Mouse (Mus musculus) adrenal gland, postnatal 25 days (tissue): Measurements from ENCODE around the gene Tmem41a. TPM values are rescaled to one million over a fixed set of nuclear protein-coding genes. Genes with fewer than 3 reads are reported as not detected.
"Not testable (repeated sequence)": the region's sequence is repeated elsewhere in the genome, so short reads cannot be mapped to it uniquely, and the experiment has no call there.

Experiments
- DNase-seq: peaks from one replicate; pipeline ENCODE4 v3.0.0; 2021; ENCODE audit warnings: mixed read lengths
- long read RNA-seq: library from polyadenylated mRNA; stranded (forward); transcript quantifications from one replicate; pipeline ENCODE4 v2.0.0, GENCODE M21; 2021
- total RNA-seq: library from RNA; stranded (reverse); gene quantifications from 2 replicates; pipeline ENCODE4 v1.2.3, GENCODE M21; 2021

Tmem41a gene
- total RNA-seq: 16.6 and 26.6 TPM in 2 replicates
- long read RNA-seq, transcript Tmem41a-201 (5 exons, 1,360 nt): major isoform, 12 of 17 reads
- long read RNA-seq, partial matches to known transcripts: 2 of 17 reads
- long read RNA-seq, other reads (novel, unspliced or antisense): 2 of 17 reads

DNA sequence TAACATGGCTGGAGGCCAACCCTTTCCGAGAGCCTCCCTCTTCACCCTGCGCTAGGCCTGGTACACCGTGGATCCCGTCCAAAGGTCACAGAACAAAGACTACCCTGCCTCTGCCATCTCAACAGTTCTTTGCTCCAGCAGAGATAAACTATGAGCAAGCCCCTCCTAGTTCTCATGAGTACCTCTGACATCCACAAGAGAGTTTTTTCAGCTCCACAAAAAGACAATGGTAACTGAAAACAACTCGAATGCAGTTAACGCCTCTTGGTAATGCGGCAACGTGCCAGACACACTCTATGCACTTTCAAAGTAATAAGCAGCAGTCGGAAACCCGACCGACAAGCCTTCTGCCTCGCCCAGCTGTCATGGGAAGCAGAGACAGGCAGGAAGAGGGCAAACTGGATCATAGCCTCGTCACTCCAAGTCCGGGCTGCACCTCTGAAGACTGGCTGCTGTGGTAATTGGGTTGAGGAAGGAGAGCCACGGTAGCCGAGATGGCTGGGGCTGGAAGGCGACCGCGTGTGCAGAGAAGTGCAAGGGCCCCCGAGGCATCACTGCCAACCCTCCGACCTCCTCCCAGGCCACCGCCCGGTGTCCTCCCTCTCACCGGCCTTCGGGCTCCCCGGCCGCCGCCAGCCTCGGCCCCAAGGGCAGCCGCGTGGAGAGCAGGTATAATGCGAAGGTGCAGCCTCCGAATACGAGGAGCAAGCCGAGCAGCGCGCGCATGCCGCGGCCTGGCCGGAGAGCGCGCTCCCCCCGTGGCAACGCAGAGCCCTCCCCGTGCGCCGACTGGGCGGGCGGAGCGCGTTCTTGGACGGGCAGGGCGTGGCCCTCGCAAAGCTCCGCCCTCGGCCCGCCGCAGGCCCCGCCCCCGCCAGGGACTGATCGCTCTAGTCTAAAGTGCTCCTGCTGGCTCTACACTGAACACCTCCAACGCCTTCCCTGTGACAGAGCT lies at the start of gene Tmem41a:
Gene Tmem41a, minus strand, starts transcription at position 792 of the 955 bp plus-strand sequence.
- peak; percentile 94 for DNase-seq

DNA sequence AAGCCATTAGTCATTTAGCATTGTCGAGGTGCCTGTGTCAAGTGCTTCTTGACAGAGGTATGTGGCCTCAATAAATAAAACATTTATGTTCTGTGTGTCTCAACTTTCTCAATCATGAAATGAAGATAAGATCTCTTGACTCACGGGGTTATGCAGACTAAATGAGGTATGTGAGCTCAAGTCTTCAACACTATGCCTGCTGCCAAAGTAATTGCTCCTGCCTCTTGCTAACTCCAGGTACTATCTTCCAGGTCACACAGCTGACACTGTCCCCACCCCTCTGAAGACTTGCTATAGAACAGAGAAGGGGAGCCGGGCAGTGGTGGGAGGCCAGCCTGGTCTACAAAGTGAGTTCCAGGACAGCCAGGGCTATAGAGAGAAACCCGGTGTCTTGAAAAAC lies 49.0 kb upstream of the Tmem41a start:
- DNase-seq: no peak

DNA sequence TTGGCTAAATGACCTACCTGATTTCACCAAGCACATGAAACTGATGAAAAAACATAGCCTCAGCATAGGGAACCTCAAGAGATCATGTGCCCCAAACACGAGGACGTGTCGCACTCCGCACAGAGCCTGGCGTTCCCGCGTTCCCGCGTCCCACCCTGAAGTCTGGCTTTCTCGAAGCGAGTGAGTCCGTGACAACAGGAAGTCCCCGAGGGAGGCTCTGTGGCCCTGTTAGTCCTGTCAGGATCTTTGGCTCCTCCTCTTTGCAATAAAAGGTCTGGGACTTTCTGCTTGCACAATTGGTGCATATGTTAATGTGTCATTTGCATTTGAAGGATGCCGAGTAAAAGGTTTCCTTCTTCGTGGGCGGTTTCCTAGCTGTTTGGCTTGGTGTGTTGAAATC lies 48.0 kb upstream of the Tmem41a start, which contains the start of gene Liph:
Gene Liph, minus strand, starts transcription at position 360 of the 400 bp plus-strand sequence.
- DNase-seq: peak; percentile 9

- no peak for DNase-seq
Observed at GRCm38 (mm10) chr16:21991774-21992173, 44.4 kb upstream of the Tmem41a start.

DNA sequence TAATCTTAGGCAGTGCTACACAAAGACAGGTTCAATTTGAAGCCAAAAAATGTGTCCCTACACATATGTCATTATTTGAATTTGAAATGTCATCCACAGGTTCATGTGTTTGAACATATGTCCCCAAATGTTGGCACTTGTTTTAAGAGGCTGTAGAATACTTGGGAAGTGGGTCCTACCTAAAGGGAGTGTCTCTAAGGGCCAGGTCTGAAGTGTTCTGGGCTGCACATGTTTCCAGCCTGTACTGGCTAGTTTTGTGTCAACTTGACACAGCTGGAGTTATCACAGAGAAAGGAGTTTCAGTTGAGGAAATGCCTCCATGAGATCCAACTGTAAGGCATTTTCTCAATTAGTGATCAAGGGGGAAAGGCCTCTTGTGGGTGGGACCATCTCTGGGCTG lies 43.5 kb upstream of the Tmem41a start:
- not testable (repeated sequence) for DNase-seq

DNA sequence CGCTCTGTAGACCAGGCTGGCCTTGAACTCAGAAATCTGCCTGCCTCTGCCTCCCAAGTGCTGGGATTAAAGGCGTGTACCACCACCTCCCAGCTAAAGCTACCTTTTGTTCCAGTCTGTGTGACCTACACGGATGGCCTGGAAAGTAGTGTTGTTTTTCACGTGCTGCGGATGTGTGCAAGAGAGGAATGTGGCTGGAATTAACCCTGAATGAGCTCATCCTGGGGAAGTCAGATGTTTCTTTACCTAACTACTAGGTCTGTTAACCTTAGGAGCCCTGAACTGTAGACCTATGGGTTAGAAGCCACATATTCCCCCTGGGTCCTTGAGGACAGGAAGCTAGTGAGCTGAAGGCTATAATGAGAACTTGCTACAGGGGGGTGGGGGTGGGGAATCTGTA lies 40.6 kb upstream of the Tmem41a start:
- no peak for DNase-seq

DNA sequence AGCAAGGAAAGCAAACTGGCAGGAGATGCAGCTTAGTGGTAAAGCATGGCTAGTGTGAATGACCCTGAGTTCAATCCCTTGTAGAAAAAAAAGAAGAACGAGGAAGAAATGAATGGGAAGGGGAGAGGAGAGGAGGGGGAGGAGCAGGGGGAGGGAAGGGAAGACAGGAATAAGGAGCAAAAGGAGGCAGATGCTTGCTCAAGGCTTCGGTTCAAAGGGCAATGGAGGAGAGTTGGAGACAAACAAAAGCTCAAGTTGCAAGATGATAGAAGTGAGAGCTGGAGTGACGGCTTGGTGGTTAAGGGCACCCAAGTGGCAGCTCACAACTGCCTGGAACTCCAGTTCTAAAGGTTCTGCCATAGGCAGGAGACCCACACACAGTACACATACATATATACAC lies 38.8 kb upstream of the Tmem41a start:
- no peak for DNase-seq

- DNase-seq: no peak
Observed at GRCm38 (mm10) chr16:21984091-21984490, 36.7 kb upstream of the Tmem41a start.

DNA sequence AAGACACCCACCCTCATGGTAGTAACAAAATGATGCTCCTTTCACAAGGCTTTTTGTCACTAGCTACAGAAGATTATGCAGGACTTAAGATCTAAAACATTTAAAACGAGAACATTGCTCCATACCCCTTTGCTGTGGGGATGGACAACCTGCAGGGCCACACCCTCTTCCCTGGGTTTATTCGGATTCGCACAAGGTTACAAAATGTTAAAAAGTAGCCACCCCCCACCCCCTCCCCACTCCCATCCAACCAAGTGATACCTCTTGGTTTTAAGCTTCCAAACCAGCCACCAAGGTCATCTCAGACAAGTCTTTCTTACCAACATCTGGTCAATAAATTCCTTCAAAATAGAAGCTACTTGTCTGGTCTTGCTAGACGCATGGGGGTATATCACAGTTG lies 36.2 kb upstream of the Tmem41a start:
- no peak for DNase-seq

DNA sequence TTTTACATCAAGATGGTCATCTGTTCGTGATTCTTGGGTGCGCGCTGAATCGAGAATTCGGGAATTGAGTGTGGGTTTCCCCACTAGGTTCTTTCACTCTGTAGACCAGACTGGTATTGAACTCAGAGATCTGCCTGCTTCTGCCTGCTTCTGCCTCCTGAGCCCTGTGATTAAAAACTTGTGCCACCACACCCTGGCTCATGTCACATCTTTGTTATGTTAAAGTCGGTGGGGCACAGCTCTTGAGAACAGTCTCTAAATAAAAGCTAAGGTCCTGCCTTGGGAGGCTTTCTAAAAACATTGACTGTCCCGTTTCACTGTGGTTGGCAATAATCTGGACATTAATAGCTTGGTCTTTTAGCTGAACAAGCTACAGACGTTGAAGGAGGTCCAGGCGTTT lies 35.8 kb upstream of the Tmem41a start:
- no peak for DNase-seq

GRCm38 (mm10) chr16:21977347-21977746 lies 30.0 kb upstream of the Tmem41a start:
- DNase-seq: no peak

DNA sequence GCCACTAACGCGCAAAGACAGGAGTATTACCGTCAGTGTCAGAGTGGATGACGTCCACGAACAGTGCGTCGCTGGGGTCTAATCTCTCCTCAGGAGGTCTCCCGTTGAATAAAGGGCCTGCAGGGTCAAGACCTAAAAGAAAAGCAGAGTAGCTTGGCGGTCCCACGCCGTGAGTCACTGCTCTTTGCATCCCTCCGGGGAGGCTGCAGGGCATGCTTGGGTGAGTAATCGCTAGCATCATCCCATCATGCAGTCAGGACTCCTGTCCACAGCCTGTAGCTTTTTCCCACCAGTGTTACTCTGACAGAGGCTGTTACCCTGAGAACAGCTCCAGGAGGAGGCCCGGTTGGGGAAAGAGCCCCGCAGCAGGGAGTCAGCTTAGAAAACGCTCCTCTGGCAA lies 28.9 kb upstream of the Tmem41a start:
- DNase-seq: peak; percentile 46

DNA sequence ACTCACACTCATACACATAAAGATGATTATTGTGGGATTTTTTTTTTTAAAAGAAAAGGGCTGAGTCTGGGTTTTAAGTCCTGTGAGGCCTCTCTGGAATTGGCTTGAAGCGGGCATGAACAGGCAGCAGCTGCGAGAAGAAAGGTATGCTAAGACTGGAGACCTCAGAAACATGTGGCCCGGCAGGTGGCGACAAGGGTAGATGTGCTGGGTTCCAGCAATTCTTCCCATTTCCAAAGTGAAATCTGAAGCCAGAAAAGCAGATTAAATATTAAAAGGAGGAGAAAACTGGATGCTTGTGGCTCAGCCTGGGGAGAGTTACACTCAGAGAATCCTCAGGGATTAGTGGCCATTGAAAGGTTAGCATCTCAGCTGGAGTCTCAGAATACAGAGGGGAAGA lies 24.1 kb upstream of the Tmem41a start:
- no peak for DNase-seq

DNA sequence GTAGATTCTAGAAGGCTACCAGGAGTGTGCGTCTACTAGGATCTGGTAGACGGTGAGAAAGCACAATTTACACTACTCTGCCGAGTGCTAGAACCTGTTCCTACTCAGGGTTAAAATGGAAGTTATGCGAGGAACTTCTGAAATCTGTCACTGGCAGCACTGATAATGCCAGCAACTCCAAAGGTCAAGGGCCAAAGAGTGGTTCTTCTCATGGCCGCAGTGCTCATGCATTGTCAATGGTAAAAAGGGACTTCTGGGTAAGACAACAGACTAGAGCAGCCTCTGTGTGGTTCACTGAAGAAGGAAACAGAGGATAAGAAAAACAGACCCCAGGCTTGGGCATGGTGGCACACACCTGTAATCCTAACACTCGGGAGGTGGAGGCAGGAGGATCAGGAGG lies 23.2 kb upstream of the Tmem41a start:
- no peak for DNase-seq

- no peak for DNase-seq
Observed at GRCm38 (mm10) chr16:21969874-21970273, 22.5 kb upstream of the Tmem41a start.

GRCm38 (mm10) chr16:21965576-21965975 lies 18.2 kb upstream of the Tmem41a start:
- DNase-seq: no peak

DNA sequence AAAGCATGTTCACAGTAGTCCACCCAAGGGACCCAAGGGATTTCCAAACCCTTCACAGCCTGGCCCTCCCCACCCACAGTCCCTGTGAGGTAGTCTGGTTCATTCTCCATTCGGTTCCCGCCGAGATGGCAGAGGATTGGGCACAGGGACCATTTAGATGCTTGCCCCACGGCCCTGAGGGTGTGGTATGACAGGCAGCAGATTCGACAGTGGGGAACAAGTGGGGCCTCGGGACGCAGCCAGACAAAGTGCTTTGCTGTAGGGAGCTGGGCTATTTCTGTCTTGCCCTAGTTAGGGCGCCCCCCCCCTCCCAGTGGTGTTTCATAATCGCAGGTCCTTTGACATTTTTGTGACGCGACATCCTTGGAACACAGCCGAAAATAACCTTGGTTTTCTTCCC lies 8.2 kb upstream of the Tmem41a start:
- peak; percentile 34 for DNase-seq

GRCm38 (mm10) chr16:21928471-21928870 lies 18.9 kb downstream of the Tmem41a start:
- no peak for DNase-seq

GRCm38 (mm10) chr16:21916681-21917080 lies 30.7 kb downstream of the Tmem41a start:
- no peak for DNase-seq

- DNase-seq: no peak
Observed at GRCm38 (mm10) chr16:21913347-21913746, 34.0 kb downstream of the Tmem41a start.

- not testable (repeated sequence) for DNase-seq
Observed at GRCm38 (mm10) chr16:21908906-21909305, 38.4 kb downstream of the Tmem41a start.

DNA sequence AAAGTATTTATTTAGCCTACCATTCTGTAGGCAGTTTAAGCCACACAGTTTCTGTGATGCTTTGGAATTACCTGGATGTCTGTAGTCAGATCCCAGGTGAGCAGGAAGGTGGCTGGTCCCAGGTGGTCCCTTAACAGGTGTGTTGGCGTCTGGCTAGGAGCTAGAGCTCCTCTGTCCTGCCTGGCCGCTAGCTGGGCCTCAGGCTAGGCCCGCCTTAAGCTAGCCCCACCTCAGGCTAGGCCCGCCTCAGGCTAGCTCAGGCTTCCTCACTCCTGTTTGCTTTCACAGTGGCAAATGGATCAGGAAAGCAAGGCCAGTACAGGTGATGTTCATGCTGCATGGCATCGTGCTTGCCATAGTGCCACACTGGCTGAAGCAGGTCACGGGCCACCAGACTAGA lies 40.5 kb downstream of the Tmem41a start:
- DNase-seq: no peak

GRCm38 (mm10) chr16:21905996-21906395 lies 41.4 kb downstream of the Tmem41a start:
- DNase-seq: no peak

GRCm38 (mm10) chr16:21904636-21905035 lies 42.7 kb downstream of the Tmem41a start:
- DNase-seq: no peak
